ENCODE assay signal across 8 mouse cellular contexts in the genomic region with DNA sequence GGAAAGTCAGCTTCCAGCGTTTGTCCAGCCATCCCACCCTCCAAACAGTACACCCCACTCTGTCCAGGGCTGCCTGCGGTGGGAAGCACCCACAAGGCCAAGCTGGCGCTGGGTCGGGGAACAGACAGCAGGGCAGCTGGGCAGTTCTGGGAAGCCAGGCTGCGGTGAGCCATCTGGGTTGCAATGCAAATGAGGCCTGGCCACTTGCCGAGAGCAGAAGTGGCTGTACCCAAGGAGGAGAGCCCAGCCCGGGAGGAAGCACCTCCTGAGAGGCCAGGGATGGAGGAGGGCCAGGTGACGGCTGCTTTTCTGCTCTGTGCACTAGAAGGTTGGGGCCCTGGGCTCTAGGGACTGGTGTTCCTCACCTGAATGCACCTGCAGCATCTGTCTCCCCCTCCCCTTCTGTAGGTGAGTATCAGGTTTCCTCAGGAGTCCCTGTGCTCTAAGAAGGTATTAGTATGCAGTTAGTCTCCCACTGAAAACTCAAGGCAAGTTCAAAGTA. TPM values are rescaled to one million over a fixed set of nuclear protein-coding genes. Genes with fewer than 3 reads are reported as not detected.
DNase-seq lines count a peak whose midpoint lies in the region; ATAC-seq lines count a peak whose summit lies in the region.

No protein-coding gene starts in this region.

- no peak overlapping the region for H3K27ac ChIP-seq in forebrain, embryonic 16.5 days (ENCODE audit: low read length)
- H3K27ac ChIP-seq in hindbrain, embryonic 16.5 days (ENCODE audit: low read depth, low read length) = peak overlapping the region; percentile 61; the same call in 1 of the 2 replicates

- peak; percentile 73 for DNase-seq in layer of hippocampus, adult 11-12 months (ENCODE audit: low spot score)
- DNase-seq in layer of hippocampus, adult 8-10 months (ENCODE audit: low spot score in 2 of 2) = no peak
- DNase-seq in cerebellum, adult 18-20 months = peak; percentile 61 to 65
- peak; percentile 87 for DNase-seq in lung, postnatal 25 days (ENCODE audit: low spot score)
- peak; percentile 54 to 78 for DNase-seq in spleen, postnatal 4 days (ENCODE audit: low spot score in 2 of 2)

- no peaks in the 10 kb centered on the region for H3K9me3 ChIP-seq in forebrain, embryonic 16.5 days (ENCODE audit: control insufficient read depth, low read length)
- H3K9me3 ChIP-seq in hindbrain, embryonic 16.5 days (ENCODE audit: control insufficient read depth, low read length) = no peaks in the 10 kb centered on the region

- H3K4me2 ChIP-seq in forebrain, embryonic 16.5 days (ENCODE audit: low read length) = no peak overlapping the region
- H3K4me2 ChIP-seq in hindbrain, embryonic 16.5 days (ENCODE audit: low read length) = no peak overlapping the region

- H3K4me3 ChIP-seq in forebrain, embryonic 16.5 days (replicated peaks; ENCODE audit: low read length) = no peak overlapping the region
- no peak overlapping the region for H3K4me3 ChIP-seq in hindbrain, embryonic 16.5 days (ENCODE audit: low read length)

- WGBS in forebrain, embryonic 16.5 days = under 1% methylated on average over 8 of the region's 8 CpGs
- 5% methylated on average over 8 of the region's 8 CpGs for WGBS in hindbrain, embryonic 16.5 days

- no peak overlapping the region for H3K9ac ChIP-seq in forebrain, embryonic 16.5 days (replicated peaks; ENCODE audit: low read depth, low read length)
- no peak overlapping the region for H3K9ac ChIP-seq in hindbrain, embryonic 16.5 days (ENCODE audit: low read depth, low read length)

- ATAC-seq in forebrain, embryonic 16.5 days = peak; percentile 67; the same call in 1 of the 2 replicates
- ATAC-seq in hindbrain, embryonic 16.5 days = peak; percentile 65
- ATAC-seq in erythroid progenitor cell, adult 5-6 weeks (replicated peaks; ENCODE audit: low FRiP score, poor library complexity, severe bottlenecking) = no peak

- H3K36me3 ChIP-seq in forebrain, embryonic 16.5 days (ENCODE audit: control insufficient read depth, insufficient read depth) = no peaks in the 10 kb centered on the region
- H3K36me3 ChIP-seq in hindbrain, embryonic 16.5 days (ENCODE audit: control insufficient read depth, insufficient read depth, low read length) = no peaks in the 10 kb centered on the region

- peaks cover 18% of the 10 kb centered on the region for H3K4me1 ChIP-seq in forebrain, embryonic 16.5 days (replicated peaks; ENCODE audit: control insufficient read depth, insufficient read depth, low read length)
- peaks cover 10% of the 10 kb centered on the region for H3K4me1 ChIP-seq in hindbrain, embryonic 16.5 days (ENCODE audit: control insufficient read depth, insufficient read depth, low read depth, low read length)

- H3K27me3 ChIP-seq in forebrain, embryonic 16.5 days (replicated peaks; ENCODE audit: control insufficient read depth, insufficient read depth, low read length) = no peaks in the 10 kb centered on the region
- H3K27me3 ChIP-seq in hindbrain, embryonic 16.5 days (replicated peaks; ENCODE audit: control insufficient read depth, insufficient read depth, low read length) = peaks cover 4% of the 10 kb centered on the region; the same call in 1 of the 2 replicates

RNA-seq across cellular contexts. Expression of gene Socs3, which starts 6.3 kb away (rescaled TPM):
- total RNA-seq in layer of hippocampus, adult 8-10 months (2022) = 1 to 10 TPM in 3 of 4 experiments, under 1 TPM in 1; 0.81 to 7.9 (median 3.3) TPM
- 11.7 and 13.7 TPM in 2 replicates for polyA plus RNA-seq in forebrain, embryonic 16.5 days (2015; fragmentation: Nextera tagmentation; extraction: Ambion mirVana)
- 7.5 and 8.9 TPM in 2 replicates for polyA plus RNA-seq in hindbrain, embryonic 16.5 days (2015; fragmentation: Nextera tagmentation; extraction: Ambion mirVana)
- total RNA-seq in erythroid progenitor cell, adult 5-6 weeks (2015; ENCODE audit: low replicate concordance) = 0.36 and 1.3 TPM in 2 replicates
- total RNA-seq in erythroid progenitor cell, adult 5-6 weeks (2017; ENCODE audit: low replicate concordance) = 1.2 TPM in 1 of 2 replicates, not detected in the other

RNA-seq across cellular contexts. Expression of gene Pgs1, which starts 10.0 kb away (rescaled TPM):
- total RNA-seq in layer of hippocampus, adult 8-10 months (2022) = 10 to 100 TPM; 71.3 to 80.4 (median 78.8) TPM
- polyA plus RNA-seq in forebrain, embryonic 16.5 days (2015; fragmentation: Nextera tagmentation; extraction: Ambion mirVana) = 56.9 and 58.1 TPM in 2 replicates
- polyA plus RNA-seq in hindbrain, embryonic 16.5 days (2015; fragmentation: Nextera tagmentation; extraction: Ambion mirVana) = 67.3 and 68.4 TPM in 2 replicates
- 10.1 and 13.3 TPM in 2 replicates for total RNA-seq in erythroid progenitor cell, adult 5-6 weeks (2015; ENCODE audit: low replicate concordance)
- total RNA-seq in erythroid progenitor cell, adult 5-6 weeks (2017; ENCODE audit: low replicate concordance) = 5.1 and 22.5 TPM in 2 replicates

Comparison
In these comparisons a context has a peak if more than half of its experiments do, and no peak if none do; other contexts are left out.
1. DNase-seq: peak in layer of hippocampus, adult 11-12 months (single experiment), cerebellum, adult 18-20 months (2 of 2), lung, postnatal 25 days (single experiment) and spleen, postnatal 4 days (2 of 2); none in layer of hippocampus, adult 8-10 months (0 of 2).